Mouse (Mus musculus) hindbrain, embryonic 14.5 days (tissue): Measurements from ENCODE around the gene Hoxa6. TPM values are rescaled to one million over a fixed set of nuclear protein-coding genes. Genes with fewer than 3 reads are reported as not detected.

Experiments
- ATAC-seq: fragments of 200-750 bp; cut with Nextera tagmentation; 2 replicates; pipeline ENCODE4 v1.8.0; 2017; ENCODE audit warnings: moderate number of reproducible peaks, mild to moderate bottlenecking, moderate TSS enrichment, moderate library complexity; ENCODE audit not compliant: low FRiP score
- DNase-seq: peaks from one replicate; pipeline ENCODE4 v3.0.0-alpha.2; 2015; ENCODE audit warnings: low spot score
- H3K27ac ChIP-seq: fragments of 300-500 bp; sonication (generic); 2 replicates; pipeline ENCODE4 v1.5.1; 2014; ENCODE audit warnings: mild to moderate bottlenecking, moderate library complexity
- H3K27me3 ChIP-seq: fragments of 300-500 bp; sonication (generic); 2 replicates; pipeline ENCODE4 v1.6.1; 2014; ENCODE audit warnings: mild to moderate bottlenecking, low read length, mixed read lengths; ENCODE audit not compliant: control insufficient read depth, insufficient read depth
- H3K36me3 ChIP-seq: fragments of 300-500 bp; sonication (generic); replicated peaks from 2 replicates; pipeline ENCODE4 v1.6.1; 2014; ENCODE audit not compliant: control insufficient read depth, insufficient read depth
- H3K4me1 ChIP-seq: fragments of 300-500 bp; sonication (generic); replicated peaks from 2 replicates; pipeline ENCODE4 v1.6.1; 2014; ENCODE audit warnings: antibody characterized with exemption, low read length, mixed read lengths; ENCODE audit not compliant: control insufficient read depth, insufficient read depth
- H3K4me2 ChIP-seq: fragments of 300-500 bp; sonication (generic); replicated peaks from 2 replicates; pipeline ENCODE4 v1.6.1; 2014; ENCODE audit warnings: mild to moderate bottlenecking, moderate library complexity
- H3K4me3 ChIP-seq: fragments of 300-500 bp; sonication (generic); replicated peaks from 2 replicates; pipeline ENCODE4 v1.5.1; 2014; ENCODE audit warnings: mild to moderate bottlenecking, low read length
- H3K9ac ChIP-seq: fragments of 300-500 bp; sonication (generic); 2 replicates; pipeline ENCODE4 v1.6.1; 2014
- H3K9me3 ChIP-seq: fragments of 300-500 bp; sonication (generic); 2 replicates; pipeline ENCODE4 v1.6.1; 2016; ENCODE audit warnings: low read length; ENCODE audit not compliant: control insufficient read depth
- WGBS: fragments of 180-500 bp; shearing (Covaris S2); extraction: QIAGEN DNeasy Blood & Tissue Kit; methylation state at CpG from one replicate; pipeline ENCODE4 v1.1.7; 2014; 5-methylcytosine and 5-hydroxymethylcytosine counted together
- polyA plus RNA-seq: library from polyadenylated mRNA; unstranded; fragments of >200 nt; fragmentation: Nextera tagmentation; extraction: Ambion mirVana; gene quantifications from 2 replicates; pipeline ENCODE4 v1.2.1, GENCODE M21; 2014

Gene Hoxa6
- polyA plus RNA-seq, 1 experiment from 2014 or later: 29.8 TPM

DNA sequence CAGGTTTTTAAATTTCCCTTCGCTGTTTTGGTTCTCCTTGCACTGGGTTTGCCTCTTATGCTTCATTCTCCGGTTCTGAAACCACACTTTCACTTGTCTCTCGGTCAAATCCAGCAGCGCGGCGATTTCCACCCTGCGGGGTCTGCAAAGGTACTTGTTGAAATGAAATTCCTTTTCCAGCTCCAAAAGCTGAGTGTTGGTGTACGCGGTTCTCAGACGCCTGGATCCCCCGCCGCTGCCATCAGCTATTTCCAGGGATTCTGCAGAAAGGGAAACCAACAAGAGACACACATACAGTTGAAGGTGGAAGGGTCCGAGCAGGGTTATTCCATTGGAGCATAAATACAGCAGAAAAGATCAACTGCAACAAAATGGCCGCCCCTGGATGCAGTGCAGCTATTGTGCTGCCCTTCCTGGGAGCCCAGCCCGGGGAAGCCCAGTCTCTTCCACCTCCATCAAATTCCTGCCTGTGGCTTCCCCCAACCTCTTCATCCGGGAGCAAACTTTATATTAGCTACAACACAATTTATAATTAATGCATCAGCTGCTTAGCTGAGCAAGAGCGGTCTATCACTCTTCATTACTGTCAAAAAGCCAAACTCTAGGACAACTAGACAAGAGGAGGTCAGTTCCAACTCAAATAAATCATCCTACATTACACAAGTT is 45.0 kb downstream of the Hoxa6 start:
- no peaks in the 10 kb centered on the region for H3K9me3 ChIP-seq
- under 1% methylated on average over 17 of the region's 17 CpGs for WGBS
- peak overlapping the region; percentile 99 for H3K9ac ChIP-seq
- DNase-seq: peak; percentile 66
- H3K36me3 ChIP-seq: 0 out of 2 replicates have a peak, but pooled peaks cover 3% of the 10 kb centered on the region
- peaks cover 9% of the 10 kb centered on the region; the same call in 1 of the 2 replicates for H3K4me1 ChIP-seq
- H3K4me3 ChIP-seq: peak overlapping the region; percentile 71
- H3K27ac ChIP-seq: peak overlapping the region; percentile 100
- H3K4me2 ChIP-seq: peak overlapping the region; percentile 81
- no peak for ATAC-seq
- peaks cover 32% of the 10 kb centered on the region; the same call in 1 of the 2 replicates for H3K27me3 ChIP-seq

- Histone ChIP-seq H3K27ac (peak overlapping the region; percentile 100), H3K4me2 (peak overlapping the region; percentile 81), H3K9me3 (no peaks in the 10 kb centered on the region), H3K9ac (peak overlapping the region; percentile 99), H3K4me3 (peak overlapping the region; percentile 71), H3K4me1 (peaks cover 12% of the 10 kb centered on the region), H3K36me3 (0 out of 2 replicates have a peak, but pooled peaks cover 3% of the 10 kb centered on the region), H3K27me3 (peaks cover 39% of the 10 kb centered on the region; the same call in 1 of the 2 replicates)
- no peak for ATAC-seq
- WGBS: under 1% methylated on average over 14 of the region's 14 CpGs
- peak; percentile 64 for DNase-seq
Observed at GRCm38 (mm10) chr6:52162611-52163365, 45.7 kb downstream of the Hoxa6 start.

DNA sequence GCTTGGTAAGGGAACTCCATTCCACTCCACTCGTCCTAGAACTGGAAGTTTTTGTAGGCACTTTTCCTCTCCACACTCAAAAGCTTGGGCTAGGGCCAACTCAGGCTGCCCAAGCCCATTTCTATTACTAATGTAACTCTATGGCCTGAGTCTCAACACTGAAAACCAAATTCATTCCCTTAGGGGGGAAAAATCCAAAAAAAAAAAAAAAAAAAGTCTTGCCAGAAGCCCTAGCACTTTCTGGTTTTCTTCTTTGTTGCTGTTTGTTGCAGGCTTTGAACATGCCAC is 46.5 kb downstream of the Hoxa6 start:
- Histone ChIP-seq H3K27me3 (peaks cover 46% of the 10 kb centered on the region; the same call in 1 of the 2 replicates), H3K9ac (peak overlapping the region; percentile 99), H3K27ac (peak overlapping the region; percentile 100), H3K9me3 (no peaks in the 10 kb centered on the region), H3K4me3 (peak overlapping the region; percentile 71), H3K36me3 (0 out of 2 replicates have a peak, but pooled peaks cover 3% of the 10 kb centered on the region), H3K4me1 (peaks cover 14% of the 10 kb centered on the region), H3K4me2 (peak overlapping the region; percentile 81)
- ATAC-seq (no peak), DNase-seq (no peak)
- 9% methylated on average over 1 of the region's 1 CpGs for WGBS

- no peaks in the 10 kb centered on the region for H3K9me3 ChIP-seq
- peaks cover 47% of the 10 kb centered on the region for H3K27me3 ChIP-seq
- H3K27ac ChIP-seq: peak overlapping the region; percentile 100
- H3K36me3 ChIP-seq: 0 out of 2 replicates have a peak, but pooled peaks cover 3% of the 10 kb centered on the region
- DNase-seq (peak; percentile 60), ATAC-seq (no peak)
- 2% methylated on average over 8 of the region's 8 CpGs for WGBS
- peak overlapping the region; percentile 99 for H3K9ac ChIP-seq
- peaks cover 14% of the 10 kb centered on the region for H3K4me1 ChIP-seq
- peak overlapping the region; percentile 81 for H3K4me2 ChIP-seq
- peak overlapping the region; percentile 71 for H3K4me3 ChIP-seq
Observed at GRCm38 (mm10) chr6:52161336-52162092, 47.0 kb downstream of the Hoxa6 start.

DNA sequence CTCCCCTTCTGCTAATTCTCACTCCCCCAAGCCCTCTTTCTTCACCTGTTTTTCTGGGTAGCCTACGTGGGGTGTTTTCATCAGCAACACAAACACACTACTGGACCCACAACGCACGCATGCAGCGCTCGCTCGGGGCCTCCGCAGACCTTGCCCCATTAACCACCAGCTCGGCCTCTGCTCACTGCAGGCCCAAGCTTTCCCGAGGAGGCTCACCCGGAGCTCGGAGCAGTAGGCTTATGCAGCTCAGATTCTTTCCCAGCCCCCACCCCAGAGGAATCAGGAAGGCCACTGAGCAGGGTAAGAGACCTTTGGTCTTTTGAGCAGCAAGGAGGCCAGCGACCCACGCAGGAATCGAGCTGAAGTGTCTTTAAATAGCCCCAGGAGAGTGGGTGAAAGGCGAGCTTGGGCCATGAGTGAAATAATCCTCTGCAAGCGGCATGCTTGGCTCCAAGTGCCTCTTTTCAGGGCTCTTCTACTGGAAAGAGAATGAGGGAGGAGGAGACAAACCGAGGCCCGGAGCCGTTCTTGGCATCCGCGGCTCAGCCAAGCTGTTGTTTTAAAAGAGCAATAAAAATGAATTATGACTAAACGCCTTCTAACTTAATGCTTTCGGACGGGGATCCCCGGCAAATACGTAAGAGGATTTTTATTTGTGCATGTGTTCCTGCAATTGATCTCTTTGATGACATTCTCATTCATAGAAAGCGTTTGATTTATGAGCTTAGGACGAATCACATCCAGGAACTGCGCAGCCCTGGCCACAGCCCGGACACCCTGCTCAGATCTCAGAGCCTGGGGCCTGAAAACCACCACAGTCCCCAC is 47.8 kb downstream of the Hoxa6 start:
- DNase-seq (peak; percentile 61), ATAC-seq (no peak)
- Histone ChIP-seq H3K4me1 (peaks cover 14% of the 10 kb centered on the region), H3K4me3 (peak overlapping the region; percentile 71), H3K27ac (peak overlapping the region; percentile 100), H3K9ac (peak overlapping the region; percentile 99), H3K27me3 (peaks cover 51% of the 10 kb centered on the region), H3K36me3 (0 out of 2 replicates have a peak, but pooled peaks cover 3% of the 10 kb centered on the region), H3K4me2 (peak overlapping the region; percentile 81), H3K9me3 (no peaks in the 10 kb centered on the region)
- 1% methylated on average over 30 of the region's 30 CpGs for WGBS

GRCm38 (mm10) chr6:52159979-52160378 is 48.5 kb downstream of the Hoxa6 start:
- Histone ChIP-seq H3K27me3 (peaks cover 58% of the 10 kb centered on the region), H3K4me2 (peak overlapping the region; percentile 81), H3K9ac (peak overlapping the region; percentile 99), H3K4me1 (peaks cover 14% of the 10 kb centered on the region), H3K9me3 (no peaks in the 10 kb centered on the region), H3K27ac (peak overlapping the region; percentile 100), H3K4me3 (peak overlapping the region; percentile 71), H3K36me3 (0 out of 2 replicates have a peak, but pooled peaks cover 3% of the 10 kb centered on the region)
- 4% methylated on average over 9 of the region's 9 CpGs for WGBS
- ATAC-seq (no peak), DNase-seq (peak; percentile 51)

- peak overlapping the region; percentile 99 for H3K9ac ChIP-seq
- H3K27ac ChIP-seq: peak overlapping the region; percentile 100
- H3K4me2 ChIP-seq: peak overlapping the region; percentile 81
- H3K9me3 ChIP-seq: no peaks in the 10 kb centered on the region
- peaks cover 14% of the 10 kb centered on the region for H3K4me1 ChIP-seq
- 3% methylated on average over 12 of the region's 12 CpGs for WGBS
- H3K36me3 ChIP-seq: 0 out of 2 replicates have a peak, but pooled peaks cover 3% of the 10 kb centered on the region
- ATAC-seq (no peak), DNase-seq (peak; percentile 34)
- peaks cover 66% of the 10 kb centered on the region for H3K27me3 ChIP-seq
- peak overlapping the region; percentile 71 for H3K4me3 ChIP-seq
Observed at GRCm38 (mm10) chr6:52159164-52159761, 49.3 kb downstream of the Hoxa6 start.
